Mouse (Mus musculus) megakaryocyte, embryonic 14.5 days (primary cell): ENCODE data around the gene Lats2.

Experiments
- FLI1 ChIP-seq: IDR thresholded peaks from 2 replicates; pipeline ENCODE4 v1.6.1; 2012; ENCODE audit warnings: low read length, inconsistent platforms, mixed read lengths
- GATA1 ChIP-seq: IDR thresholded peaks from 3 replicates; pipeline ENCODE4 v1.6.1; 2012; ENCODE audit warnings: mixed read lengths, low read length, inconsistent platforms, borderline replicate concordance

- no peak for TF ChIP-seq GATA1
- no peak for TF ChIP-seq FLI1
Observed at GRCm38 (mm10) chr14:57760447-57761412, 2.5 kb upstream of the Lats2 start.
